Mouse (Mus musculus): ENCODE data around the gene Pla2g5.
"Not testable (repeated sequence)": the region's sequence is repeated elsewhere in the genome, so short reads cannot be mapped to it uniquely, and the experiment has no call there.

The Pla2g5 gene

DNA sequence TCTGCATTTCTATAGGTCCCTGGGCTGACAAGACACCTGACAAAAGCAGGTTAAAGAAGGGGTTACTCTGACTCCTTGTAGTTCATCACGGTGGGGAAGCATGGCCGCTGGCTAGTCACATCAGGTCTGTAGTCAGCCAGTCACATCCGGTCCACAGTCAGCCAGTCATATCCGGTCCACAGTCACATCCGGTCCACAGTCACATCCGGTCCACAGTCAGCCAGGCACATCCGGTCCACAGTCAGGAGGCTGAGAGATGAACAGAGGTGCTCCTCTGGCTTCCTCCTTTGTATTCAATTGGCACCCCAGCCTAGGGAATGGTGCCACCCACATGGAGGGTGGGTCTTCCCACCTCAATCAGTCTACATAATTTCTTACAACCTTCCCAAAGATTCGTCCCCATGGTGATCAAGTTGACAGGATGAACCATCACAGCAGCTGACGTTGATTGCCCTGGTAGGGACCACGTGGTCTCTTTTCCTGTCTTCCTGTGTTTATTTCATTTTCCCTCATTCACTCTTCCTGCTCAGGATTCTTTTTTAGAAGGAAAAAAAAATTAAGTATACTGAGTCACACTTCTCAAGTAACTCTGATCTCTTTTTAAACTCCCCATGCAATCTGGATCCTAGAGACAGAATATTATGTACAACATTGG lies at the start of gene Pla2g5:
Pla2g5 (minus strand) TSS at position 139 of the 655 bp plus-strand sequence.
- peak; percentile 96 for DNase-seq (ENCODE audit: low read depth)

DNA sequence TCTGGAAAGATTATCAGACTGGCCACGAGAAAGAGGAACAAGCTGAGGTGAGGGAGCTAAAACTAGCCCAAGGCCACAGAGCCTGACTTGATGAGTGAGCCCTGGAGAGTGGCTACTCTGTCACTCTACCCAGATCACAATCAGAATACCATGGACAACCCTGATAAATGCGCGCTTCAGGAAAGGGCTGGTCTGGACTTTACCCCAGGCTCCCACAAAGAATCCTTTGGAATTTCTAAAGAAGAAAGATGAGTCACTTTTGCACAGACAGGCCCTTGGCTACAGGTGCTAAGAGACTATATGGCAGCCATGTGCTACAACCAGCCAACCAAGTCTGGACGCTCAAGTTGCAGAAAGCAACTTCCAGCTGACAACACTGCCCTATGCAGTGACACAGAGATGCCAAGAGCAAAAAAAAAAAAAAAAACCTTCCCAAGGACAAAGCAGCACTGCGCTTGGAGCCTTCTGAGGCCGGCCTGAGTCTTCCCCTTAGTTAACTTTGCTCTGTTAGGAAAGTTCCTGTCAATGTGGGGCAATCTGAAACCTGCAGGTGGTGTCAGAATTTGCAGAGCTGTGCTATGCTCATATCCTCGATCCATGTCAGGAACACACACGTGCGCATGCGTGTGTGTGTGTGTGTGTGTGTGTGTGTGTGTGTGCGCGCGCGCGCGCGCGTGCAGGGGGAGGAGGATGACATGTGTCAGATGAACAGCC lies 42.5 kb upstream of the Pla2g5 start:
- DNase-seq (ENCODE audit: low read depth) = peak; percentile 43

DNA sequence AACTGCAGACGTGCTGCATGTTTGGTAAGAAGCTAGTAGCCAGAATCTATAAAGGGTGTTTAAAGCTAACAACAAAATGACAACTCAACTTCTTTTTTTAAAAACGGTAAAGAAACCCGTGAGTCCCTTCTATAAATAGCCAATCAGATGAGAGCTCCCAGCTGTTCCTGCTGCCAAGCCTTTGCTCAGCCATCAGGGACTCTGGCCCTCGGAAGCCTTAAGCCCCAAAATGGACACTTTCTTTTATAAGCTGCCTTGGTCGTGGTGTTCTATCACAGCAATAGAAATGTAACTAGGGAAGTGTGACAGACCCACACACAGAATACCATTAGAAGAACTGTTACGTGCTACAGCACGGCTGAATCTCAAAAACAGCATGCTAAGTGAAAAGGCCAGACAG lies 36.1 kb upstream of the Pla2g5 start:
- DNase-seq (ENCODE audit: low read depth) = no peak

DNA sequence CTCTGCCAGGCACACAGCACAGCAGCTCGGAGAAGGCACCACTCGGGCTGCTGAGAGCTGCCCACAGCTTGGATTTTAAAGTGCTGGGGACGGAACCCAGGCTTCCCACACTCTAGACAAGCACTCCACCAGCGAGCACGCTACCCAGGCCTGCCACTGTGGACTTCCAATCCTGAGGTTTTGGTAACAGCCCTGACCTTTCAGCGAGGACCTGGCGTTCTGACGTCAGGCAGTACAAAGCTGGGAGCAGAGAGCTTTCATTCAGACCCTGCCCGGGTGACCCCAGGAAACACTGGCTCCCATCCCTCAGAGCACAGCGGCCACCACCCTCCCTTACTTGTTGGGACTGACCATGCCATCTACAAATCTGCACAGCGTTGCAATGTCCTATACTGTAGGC lies 30.5 kb upstream of the Pla2g5 start:
- not testable (repeated sequence) for DNase-seq (ENCODE audit: low read depth)

DNA sequence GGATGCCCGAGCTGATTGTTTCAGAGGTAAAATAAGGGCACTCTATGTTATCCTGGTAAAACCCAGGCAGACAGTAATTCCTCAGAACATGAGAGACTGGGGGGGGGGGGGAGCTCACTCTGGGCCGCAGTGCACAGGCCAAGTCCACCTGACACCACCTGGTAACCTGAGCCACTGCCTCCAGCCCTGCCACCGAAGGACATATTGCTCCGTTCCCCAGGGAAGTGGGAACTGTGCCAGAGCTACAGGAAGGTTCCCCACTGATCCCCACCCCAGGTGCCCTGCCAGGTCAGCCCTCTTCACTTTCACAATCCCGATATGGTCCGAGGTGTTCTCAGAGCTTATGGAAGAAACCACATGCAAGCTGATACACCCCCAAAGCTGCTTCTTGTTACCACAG lies 29.4 kb upstream of the Pla2g5 start:
- DNase-seq (ENCODE audit: low read depth) = no peak

DNA sequence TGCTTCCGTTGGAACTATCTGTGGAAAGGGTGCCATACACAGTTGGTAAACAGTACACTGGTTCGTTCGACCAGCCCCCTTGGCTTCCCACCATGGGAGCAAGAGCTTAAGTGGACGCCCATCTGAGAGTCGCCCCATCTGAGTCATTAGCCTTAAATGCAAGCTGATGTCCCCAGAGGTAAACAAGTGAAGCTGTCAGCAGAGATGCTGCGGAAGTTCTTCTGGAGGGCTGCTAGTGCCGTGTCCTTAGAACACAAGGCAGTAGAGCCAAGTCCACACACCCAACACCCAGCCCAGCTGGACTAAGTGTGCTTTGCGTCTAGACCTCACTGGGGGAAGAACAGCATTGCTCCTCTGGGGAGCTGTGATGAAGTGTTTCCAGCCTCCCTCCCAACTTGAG lies 26.4 kb upstream of the Pla2g5 start:
- no peak for DNase-seq (ENCODE audit: low read depth)

DNA sequence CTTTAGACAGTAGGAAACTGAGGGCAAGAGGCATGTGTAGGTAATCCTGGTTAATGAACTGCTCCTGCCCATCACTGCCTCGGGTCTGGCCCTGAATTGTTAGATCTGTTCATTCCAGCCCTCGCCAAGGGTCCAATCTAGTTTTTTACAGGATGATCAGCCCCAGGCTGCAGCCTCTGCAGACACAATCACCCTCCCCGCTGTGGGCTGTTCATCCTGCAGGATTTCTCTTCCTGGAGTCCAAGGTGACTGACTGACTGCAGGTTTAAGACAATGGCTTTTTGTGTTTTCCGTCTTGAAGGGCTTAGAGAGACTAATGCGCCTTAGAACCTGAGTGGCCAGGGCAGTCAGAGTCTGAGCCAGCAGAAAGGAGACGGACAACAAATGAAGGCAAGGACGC lies 25.9 kb upstream of the Pla2g5 start:
- DNase-seq (ENCODE audit: low read depth) = no peak

DNA sequence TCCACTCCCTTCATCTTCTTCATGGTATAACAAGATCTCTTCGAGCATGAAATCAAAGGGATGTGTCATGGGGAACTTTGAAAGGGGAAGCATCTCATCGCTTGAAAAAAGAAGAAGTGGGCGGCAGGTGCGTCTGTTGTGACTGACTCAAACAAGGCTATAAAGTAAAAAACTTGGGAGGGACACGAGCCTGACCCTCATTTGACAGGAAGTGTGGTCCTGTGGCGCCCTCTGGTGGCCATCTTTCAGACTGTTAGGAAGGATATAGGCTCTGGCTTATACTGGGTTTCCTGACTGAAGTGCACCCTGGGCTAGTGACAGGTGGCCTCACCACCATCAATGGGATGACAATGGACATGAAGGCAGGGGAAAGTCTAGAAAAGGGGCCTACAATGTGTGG lies 21.0 kb upstream of the Pla2g5 start:
- DNase-seq (ENCODE audit: low read depth) = peak; percentile 90

DNA sequence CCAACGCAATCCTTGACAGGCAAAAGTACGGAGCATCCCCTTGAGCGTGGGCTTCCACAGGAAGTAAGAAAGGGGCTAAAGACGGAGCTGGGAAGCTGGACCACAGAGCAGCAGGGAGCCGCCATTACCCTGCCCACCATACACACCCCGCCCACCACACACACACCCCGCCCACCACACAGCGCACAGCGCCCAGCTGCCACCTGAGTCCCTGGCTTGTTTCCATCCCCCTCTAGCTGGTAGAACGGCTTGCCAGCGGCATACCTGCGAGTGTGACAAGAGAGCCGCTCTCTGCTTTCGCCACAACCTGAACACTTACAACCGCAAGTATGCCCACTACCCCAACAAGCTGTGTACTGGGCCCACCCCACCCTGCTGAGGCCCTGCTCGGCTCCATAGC lies 18.9 kb upstream of the Pla2g5 start:
- DNase-seq (ENCODE audit: low read depth) = no peak

DNA sequence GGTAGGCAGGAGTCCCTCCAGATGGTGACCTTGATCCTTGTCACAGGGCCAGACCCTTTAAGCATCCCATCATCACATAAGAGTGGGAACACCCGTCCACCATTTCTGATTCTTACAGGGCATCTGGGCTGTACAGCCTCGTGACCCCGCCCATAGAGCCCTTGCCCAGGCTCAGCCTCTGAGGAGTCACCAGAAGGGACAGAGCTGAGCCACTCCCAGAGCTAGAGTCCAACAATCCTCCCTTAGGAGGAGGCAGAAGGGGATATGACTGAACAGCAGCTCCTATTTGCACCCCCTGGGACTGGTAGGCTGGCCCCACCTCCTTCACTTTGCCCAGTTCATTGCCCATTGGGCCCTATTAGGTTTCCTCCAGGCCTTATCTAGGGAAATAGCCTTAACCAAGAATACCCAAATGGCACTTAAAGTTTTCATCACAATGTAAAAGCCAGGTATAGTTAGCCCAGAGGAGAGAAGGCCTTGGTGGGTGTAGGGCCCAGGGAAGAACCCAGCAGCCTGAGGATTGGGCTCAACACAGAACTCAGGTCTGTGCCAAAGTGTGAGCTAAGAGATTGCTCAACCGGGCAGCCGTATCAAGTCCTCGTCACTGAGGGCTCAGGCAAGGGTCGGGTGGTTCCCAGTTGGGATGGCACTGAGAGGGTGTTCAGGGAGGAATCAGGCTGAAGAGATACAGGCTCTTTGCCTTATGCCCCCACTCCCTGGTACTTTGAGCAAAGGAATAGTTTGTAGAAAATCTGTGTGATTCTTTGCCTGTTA lies 17.7 kb upstream of the Pla2g5 start:
- no peak for DNase-seq (ENCODE audit: low read depth)

DNA sequence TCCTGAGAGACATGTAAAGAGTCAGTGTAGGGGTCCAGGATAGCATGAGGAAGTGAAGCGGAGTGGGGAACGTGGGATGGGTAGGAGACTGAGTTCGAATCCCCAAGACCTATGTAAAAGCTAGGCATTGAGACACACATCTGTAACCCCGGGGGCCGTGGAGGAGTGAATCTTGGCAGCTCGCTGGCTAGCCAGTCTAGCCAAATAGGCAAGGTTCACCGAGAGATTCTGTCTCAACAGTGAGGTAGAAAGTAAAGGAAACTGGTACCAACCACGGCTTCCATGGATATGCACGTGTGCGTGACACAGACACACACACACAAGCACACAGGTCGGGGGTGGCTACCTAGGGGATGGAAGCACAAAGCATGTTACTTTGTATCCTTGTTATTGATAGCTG lies 16.5 kb upstream of the Pla2g5 start:
- DNase-seq (ENCODE audit: low read depth) = no peak

DNA sequence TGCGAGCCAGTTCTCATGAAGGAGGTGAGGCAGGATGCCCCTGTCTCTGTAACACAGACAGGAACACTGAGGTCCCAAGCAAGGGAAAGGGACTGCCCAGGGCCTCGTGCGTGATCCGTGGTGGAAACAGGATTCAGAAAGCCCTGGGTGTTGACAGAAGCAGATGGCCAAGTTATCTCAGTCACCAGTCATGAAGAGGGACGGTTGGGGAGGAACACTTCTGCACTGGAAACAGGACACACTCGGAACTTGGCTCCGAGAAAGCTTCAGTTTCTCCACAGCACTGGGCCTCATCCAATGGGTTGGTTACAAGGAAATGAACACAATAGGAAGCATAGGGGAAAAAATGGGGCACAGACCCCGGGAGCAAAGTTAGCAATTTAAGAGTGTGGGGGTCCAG lies 15.5 kb upstream of the Pla2g5 start:
- no peak for DNase-seq (ENCODE audit: low read depth)

DNA sequence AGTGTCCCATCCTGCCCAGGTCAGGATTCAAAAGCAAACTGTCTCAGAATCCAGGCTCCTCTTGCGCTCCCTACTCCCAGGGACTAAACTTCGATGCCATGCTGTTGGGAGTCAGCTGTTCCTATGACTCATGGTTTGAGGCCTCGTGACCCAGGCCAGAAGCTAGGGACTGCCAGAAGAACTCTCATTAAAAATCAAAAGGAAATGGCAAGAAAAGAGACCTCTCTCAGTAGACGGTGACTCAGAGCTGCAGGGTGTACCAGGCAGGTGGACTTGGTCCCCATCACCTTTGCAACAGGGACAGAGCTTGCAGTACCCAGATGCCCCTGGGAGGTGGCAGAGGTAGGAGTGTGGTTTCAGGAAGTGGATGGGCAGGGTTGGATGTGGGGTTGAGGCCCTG lies 14.4 kb upstream of the Pla2g5 start, which contains the start of gene Pla2g2e:
Pla2g2e (plus strand) TSS at position 212 of the 400 bp plus-strand sequence.
- peak; percentile 75 for DNase-seq (ENCODE audit: low read depth)

DNA sequence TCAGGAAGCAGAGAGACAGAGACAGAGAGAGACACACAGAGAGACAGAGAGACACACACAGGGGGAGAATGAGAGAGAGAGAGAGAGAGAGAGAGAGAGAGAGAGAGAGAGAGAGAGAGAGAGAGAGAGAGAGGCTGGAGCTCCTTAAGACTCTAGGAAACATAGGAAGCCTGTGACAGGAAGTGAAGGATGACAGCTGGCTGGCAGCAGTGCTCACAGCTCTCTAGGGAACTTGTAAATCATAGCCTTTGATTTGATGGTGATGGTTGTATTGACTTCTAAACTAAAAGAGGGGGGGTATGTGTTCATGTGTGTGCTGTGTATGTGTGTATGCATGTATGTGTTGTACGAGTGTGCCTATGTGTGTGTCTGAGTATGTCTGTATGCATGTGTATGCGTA lies 12.7 kb upstream of the Pla2g5 start:
- DNase-seq (ENCODE audit: low read depth) = no peak

DNA sequence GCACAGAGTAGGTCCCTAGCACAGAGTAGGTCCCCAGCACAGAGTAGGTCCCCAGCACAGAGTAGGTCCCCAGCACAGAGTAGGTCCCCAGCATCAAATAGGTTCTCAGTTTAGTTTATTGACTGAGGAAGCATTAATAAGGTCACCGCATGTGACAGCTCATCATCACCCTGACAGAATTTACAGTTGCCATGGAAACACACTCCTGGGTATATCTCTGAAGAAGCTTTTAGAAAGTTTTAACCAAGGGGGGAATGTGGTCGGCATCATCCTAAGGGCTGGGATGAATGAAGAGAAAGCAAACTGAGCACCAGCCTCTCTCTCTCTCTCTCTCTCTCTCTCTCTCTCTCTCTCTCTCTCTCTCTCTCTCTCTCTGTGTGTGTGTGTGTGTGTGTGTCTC lies 12.0 kb upstream of the Pla2g5 start:
- DNase-seq (ENCODE audit: low read depth) = not testable (repeated sequence)

DNA sequence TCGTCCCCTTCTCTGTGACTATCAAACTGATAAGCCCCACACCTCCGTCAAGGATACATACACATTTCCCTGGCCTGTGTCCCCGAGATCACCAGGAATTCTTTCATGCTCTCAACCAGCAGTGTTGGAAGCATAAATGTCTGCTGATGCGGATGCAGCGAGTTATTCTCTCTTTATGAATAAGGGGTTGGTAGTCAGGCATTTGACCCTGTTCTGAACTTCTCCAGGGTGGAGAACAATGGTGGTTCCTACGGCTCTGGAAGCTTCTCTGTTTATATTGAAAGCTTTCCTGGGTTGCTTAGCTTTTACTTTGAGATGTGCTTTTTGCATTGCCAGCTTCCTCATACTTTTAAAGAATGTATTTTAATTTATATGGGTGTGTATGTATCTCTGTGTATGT lies 10.6 kb upstream of the Pla2g5 start, which contains the start of gene Gm13030:
Gm13030 (minus strand) TSS at position 101 of the 400 bp plus-strand sequence.
- DNase-seq (ENCODE audit: low read depth) = no peak

DNA sequence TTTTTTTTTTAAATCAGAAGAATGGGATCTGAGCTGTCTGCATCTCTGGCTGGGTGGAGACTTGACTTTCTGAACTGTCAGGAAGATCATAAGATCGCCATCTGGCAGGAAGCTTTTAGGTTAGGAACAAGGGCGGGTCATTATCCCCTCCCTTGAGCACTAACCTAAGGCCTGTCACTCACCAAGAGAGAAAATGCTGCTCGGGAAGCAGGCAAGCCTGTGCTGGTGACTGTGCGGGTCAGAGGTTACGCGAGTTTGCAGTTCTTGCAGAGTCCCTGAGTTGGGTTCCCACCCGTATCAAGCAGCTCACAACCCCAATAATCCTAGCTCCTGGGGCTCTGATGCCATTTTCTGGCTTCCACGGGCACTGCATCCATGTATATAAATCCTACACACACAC lies 5.4 kb upstream of the Pla2g5 start:
- DNase-seq (ENCODE audit: low read depth) = peak; percentile 72

DNA sequence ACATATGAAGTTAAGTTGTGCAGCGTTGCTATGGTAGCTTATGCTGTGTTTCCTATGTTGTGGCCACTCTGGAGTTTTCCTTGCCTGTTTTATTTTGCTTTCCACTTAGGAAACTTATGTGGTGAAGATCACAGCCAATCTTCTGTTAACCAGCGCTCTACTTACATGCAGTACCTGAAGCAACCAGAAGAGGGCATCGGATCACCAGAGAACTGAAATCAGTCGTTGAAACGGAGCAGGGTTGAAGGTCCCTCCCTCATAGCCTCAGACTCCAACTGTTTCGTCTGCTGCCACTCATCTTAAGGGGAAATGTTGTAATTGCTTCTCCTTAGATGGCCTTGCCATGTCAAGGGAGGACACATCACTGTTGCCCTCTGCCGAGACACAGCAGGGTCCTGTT lies 3.1 kb upstream of the Pla2g5 start:
- peak; percentile 95 for DNase-seq (ENCODE audit: low read depth)

DNA sequence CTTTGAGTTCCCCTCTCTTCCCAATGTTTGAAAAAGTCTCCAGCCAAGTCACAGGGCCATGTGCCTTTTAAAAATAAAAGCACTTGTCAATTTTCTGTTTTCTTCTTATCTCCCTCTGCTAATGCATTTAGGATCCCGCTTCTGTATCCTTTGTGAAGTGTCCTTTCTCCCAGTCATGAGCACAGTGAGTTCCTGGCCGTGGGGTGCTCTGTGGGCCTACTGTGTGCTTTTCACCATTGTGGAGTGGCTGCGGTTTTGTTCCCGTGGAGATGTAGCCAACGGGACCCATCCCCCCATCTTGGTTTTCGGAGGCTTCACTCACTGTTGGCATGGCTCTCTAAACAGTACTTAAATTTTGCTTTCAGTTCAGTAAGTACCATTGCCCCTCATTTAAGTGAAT lies 2.7 kb upstream of the Pla2g5 start:
- no peak for DNase-seq (ENCODE audit: low read depth)

DNA sequence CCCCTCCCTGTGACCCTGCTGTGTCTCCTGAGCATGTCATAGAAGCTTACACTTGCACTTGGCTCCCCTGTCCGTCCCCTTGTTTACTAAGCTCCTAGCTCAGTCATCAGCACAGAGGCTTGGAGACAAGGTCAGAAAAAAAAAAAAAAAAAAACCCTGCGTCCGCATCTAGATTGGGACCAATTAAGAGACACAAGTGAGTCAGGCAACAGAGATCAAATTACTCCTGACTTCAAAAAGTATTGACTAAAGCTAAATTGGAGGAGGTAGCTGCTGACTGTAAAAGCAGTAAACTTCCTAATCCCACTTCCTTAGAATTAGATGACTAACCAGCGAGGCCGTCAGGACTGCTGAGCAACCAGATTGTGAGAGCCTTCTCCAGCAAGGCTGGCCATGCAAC lies 1.8 kb upstream of the Pla2g5 start:
- peak; percentile 70 for DNase-seq (ENCODE audit: low read depth)

DNA sequence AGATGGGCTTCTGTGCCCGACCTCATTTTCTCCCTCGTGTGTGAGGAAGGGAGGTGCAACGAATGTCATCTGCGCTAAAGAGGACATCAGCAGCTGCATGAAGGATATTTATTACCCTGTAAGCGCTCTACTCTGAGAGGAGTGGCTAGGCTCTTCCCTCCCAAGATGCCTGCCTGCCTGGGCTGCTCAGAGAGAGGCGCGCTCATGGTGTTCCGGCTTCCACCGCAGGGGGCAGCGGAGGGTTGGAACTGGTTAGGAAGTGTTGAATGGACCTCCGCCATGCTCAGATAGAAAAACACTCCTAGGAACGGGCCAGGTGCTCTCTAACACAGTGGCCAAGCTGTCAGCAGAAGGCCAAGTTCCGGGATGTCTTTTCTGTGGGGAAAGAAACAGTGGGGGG lies 3.6 kb downstream of the Pla2g5 start:
- DNase-seq (ENCODE audit: low read depth) = no peak

DNA sequence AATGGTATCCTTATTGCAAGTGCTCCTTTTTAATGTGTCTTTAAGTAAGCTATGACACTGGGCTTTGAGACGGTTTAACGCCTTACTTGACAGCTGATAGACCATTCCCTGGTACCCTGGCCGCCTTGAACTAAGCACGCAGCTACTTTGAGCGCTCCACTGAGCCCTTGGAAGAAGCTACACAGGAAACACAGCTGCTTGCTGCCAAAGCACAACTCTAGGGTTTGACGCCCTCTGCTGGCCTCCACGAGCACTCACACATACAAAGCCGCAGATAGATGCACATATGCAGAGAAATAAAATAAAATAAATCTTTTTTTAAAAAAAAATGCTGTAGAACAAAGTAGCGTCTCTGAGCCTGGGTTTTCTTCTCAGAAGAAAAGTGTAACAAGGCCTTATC lies 4.0 kb downstream of the Pla2g5 start:
- peak; percentile 46 for DNase-seq (ENCODE audit: low read depth)

DNA sequence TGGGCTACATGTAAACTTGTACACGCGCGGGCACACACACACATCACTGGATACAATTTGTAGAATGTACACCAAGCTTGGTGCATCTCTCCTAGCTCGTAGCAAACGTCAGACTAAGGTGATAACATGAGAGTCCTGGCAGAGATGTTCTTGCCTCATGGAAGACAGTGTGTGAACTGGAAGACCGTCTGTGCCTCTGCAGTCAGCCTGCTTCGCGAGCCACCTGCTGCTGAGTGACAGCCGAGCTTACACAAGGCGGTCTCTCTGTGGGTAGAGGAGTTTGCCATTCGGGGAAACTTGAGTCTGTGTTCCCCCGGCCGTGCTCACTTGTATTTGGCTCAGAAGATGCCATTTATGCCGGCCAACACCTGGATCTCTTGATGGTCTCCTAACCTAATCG lies 4.8 kb downstream of the Pla2g5 start:
- DNase-seq (ENCODE audit: low read depth) = no peak
